Mouse (Mus musculus): ENCODE measurements around the gene Atg9a. TPM values are rescaled to one million over a fixed set of nuclear protein-coding genes. Genes with fewer than 3 reads are reported as not detected.

The Atg9a gene
- polyA plus RNA-seq, 1 experiment from 2014 or later: 17.4 TPM

DNA sequence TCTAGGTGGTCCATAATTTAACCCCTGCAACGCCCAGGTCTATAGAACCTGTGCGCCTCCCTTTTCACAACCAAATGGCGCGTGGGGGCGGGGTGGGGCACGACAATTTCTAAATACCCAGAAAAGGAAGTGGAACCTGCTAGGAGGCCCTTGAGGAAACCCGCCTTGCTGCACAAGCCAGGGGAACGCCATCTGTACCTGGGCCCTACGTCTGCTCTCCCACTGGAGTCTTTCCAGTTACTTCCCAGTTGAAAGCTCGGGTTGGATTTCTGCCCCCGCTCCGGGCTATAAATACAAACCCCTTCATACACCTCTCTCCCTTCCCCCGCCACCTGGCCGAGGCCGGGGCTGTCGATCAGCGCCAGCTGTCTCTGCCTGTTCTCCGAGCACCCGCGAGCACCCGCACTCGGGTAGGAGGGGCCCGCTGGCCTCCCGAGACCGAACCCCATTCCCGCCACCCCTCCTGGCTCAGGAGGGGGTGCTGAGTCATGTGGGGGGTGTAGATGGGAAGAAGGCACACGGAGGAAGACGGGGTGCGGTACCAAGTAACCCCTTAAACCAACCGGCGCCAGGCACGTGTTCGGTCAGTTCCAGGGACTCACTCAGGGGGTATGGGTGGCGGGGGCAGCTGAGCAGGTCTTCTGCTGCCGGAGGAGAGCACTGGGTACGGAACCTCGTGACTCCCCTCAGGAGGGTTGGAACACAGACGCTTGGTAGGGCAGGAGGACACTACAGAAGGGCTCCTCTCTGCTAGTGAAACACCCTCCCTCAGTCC is 26.4 kb upstream of the Atg9a start:
- 0 out of 2 replicates have a peak, but pooled peaks cover 2% of the 10 kb centered on the region for H3K4me1 ChIP-seq (replicated peaks; ENCODE audit: control insufficient read depth, insufficient read depth)
- ATAC-seq (ENCODE audit: low FRiP score, low TSS enrichment) (peak; percentile 18), DNase-seq (ENCODE audit: low spot score) (peak; percentile 76)
- H3K36me3 ChIP-seq (ENCODE audit: control insufficient read depth, insufficient read depth, low read length): 0 out of 2 replicates have a peak, but pooled peaks cover 6% of the 10 kb centered on the region
- H3K27ac ChIP-seq (replicated peaks): peak overlapping the region; percentile 83
- H3K9ac ChIP-seq (ENCODE audit: low read length): peak overlapping the region; percentile 69
- peak overlapping the region; percentile 98 for H3K4me2 ChIP-seq (replicated peaks; ENCODE audit: low read depth)
- TF ChIP-seq EP300 (optimal IDR thresholded peaks at IDR 0.05): peak; percentile 27
- no peak for TF ChIP-seq CTCF (IDR thresholded peaks at IDR 0.05; ENCODE audit: low read depth)
- peak overlapping the region; percentile 52 for H3K4me3 ChIP-seq (ENCODE audit: low read depth, low read length)
- H3K27me3 ChIP-seq (ENCODE audit: control insufficient read depth, insufficient read depth, low read length): no peaks in the 10 kb centered on the region
- WGBS: under 1% methylated on average over 38 of the region's 38 CpGs
- no peaks in the 10 kb centered on the region for H3K9me3 ChIP-seq (ENCODE audit: control insufficient read depth, low read length)

DNA sequence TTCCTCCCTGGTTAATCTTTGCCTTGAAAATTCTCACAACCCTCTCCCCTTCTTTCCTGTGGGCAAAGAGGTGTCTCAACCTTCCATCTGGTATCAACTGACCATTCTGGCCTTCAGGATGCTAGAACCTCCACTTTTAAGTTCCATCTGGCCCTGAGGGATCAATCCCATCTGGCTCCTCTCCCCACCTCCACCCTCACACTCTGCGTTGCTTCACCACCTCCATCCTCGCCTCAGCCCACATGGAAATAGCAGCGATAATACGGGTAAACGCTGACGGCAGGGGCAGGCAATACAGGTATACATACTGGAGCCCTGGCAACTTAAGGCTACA is 25.9 kb upstream of the Atg9a start:
- Histone ChIP-seq H3K9me3 (ENCODE audit: control insufficient read depth, low read length) (no peaks in the 10 kb centered on the region), H3K4me3 (ENCODE audit: low read depth, low read length) (peak overlapping the region; percentile 52), H3K4me1 (replicated peaks; ENCODE audit: control insufficient read depth, insufficient read depth) (0 out of 2 replicates have a peak, but pooled peaks cover 2% of the 10 kb centered on the region), H3K27me3 (ENCODE audit: control insufficient read depth, insufficient read depth, low read length) (no peaks in the 10 kb centered on the region), H3K36me3 (ENCODE audit: control insufficient read depth, insufficient read depth, low read length) (0 out of 2 replicates have a peak, but pooled peaks cover 6% of the 10 kb centered on the region), H3K9ac (ENCODE audit: low read length) (peak overlapping the region; percentile 69; the same call in 1 of the 2 replicates), H3K4me2 (replicated peaks; ENCODE audit: low read depth) (peak overlapping the region; percentile 98), H3K27ac (replicated peaks) (peak overlapping the region; percentile 83)
- TF ChIP-seq EP300 (optimal IDR thresholded peaks at IDR 0.05) (no peak), CTCF (IDR thresholded peaks at IDR 0.05; ENCODE audit: low read depth) (no peak)
- ATAC-seq (ENCODE audit: low FRiP score, low TSS enrichment) (no peak), DNase-seq (ENCODE audit: low spot score) (no peak)
- WGBS: 3% methylated on average over 6 of the region's 6 CpGs

GRCm38 (mm10) chr1:75216797-75217585 is 25.0 kb upstream of the Atg9a start:
- H3K4me3 ChIP-seq (ENCODE audit: low read depth, low read length): 0 out of 2 replicates have a peak overlapping the region, but pooled peaks have one; percentile 52
- DNase-seq (ENCODE audit: low spot score): no peak
- H3K27me3 ChIP-seq (ENCODE audit: control insufficient read depth, insufficient read depth, low read length): no peaks in the 10 kb centered on the region
- 0 out of 2 replicates have a peak overlapping the region, but pooled peaks have one; percentile 27 for H3K9ac ChIP-seq (ENCODE audit: low read length)
- H3K4me2 ChIP-seq (replicated peaks; ENCODE audit: low read depth): peak overlapping the region; percentile 98
- no peak for ATAC-seq (ENCODE audit: low FRiP score, low TSS enrichment)
- no peak overlapping the region for H3K27ac ChIP-seq (replicated peaks)
- H3K4me1 ChIP-seq (replicated peaks; ENCODE audit: control insufficient read depth, insufficient read depth): 0 out of 2 replicates have a peak, but pooled peaks cover 2% of the 10 kb centered on the region
- H3K36me3 ChIP-seq (ENCODE audit: control insufficient read depth, insufficient read depth, low read length): peaks cover 9% of the 10 kb centered on the region; the same call in 1 of the 2 replicates
- 72% methylated on average over 13 of the region's 13 CpGs for WGBS
- no peak for TF ChIP-seq EP300 (optimal IDR thresholded peaks at IDR 0.05)
- no peaks in the 10 kb centered on the region for H3K9me3 ChIP-seq (ENCODE audit: control insufficient read depth, low read length)

DNA sequence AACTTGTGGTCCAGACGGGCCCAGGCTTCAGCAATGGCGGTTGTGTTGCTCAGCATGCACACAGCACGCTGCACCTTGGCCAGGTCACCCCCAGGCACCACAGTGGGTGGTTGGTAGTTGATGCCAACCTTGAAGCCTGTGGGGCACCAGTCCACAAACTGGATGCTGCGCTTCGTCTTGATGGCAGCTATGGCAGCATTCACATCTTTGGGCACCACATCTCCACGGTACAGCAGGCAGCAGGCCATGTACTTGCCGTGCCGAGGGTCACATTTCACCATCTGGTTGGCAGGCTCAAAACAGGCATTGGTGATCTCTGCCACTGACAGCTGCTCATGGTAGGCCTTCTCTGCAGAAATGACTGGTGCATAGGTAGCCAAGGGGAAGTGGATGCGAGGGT is 23.8 kb upstream of the Atg9a start:
- ATAC-seq (ENCODE audit: low FRiP score, low TSS enrichment) (no peak), DNase-seq (ENCODE audit: low spot score) (no peak)

GRCm38 (mm10) chr1:75214886-75215285 is 22.9 kb upstream of the Atg9a start:
- H3K27ac ChIP-seq (replicated peaks): peak overlapping the region; percentile 81
- TF ChIP-seq CTCF (IDR thresholded peaks at IDR 0.05; ENCODE audit: low read depth) (no peak), EP300 (optimal IDR thresholded peaks at IDR 0.05) (peak; percentile 30)
- 45% methylated on average over 5 of the region's 5 CpGs for WGBS
- peaks cover 2% of the 10 kb centered on the region; the same call in 1 of the 2 replicates for H3K4me1 ChIP-seq (replicated peaks; ENCODE audit: control insufficient read depth, insufficient read depth)
- peaks cover 9% of the 10 kb centered on the region; the same call in 1 of the 2 replicates for H3K36me3 ChIP-seq (ENCODE audit: control insufficient read depth, insufficient read depth, low read length)
- H3K27me3 ChIP-seq (ENCODE audit: control insufficient read depth, insufficient read depth, low read length): no peaks in the 10 kb centered on the region
- no peak overlapping the region for H3K9ac ChIP-seq (ENCODE audit: low read length)
- no peak overlapping the region for H3K4me3 ChIP-seq (ENCODE audit: low read depth, low read length)
- DNase-seq (ENCODE audit: low spot score) (peak; percentile 55), ATAC-seq (ENCODE audit: low FRiP score, low TSS enrichment) (no peak)
- no peaks in the 10 kb centered on the region for H3K9me3 ChIP-seq (ENCODE audit: control insufficient read depth, low read length)
- no peak overlapping the region for H3K4me2 ChIP-seq (replicated peaks; ENCODE audit: low read depth)

More for the DNA sequence above, 23.8 kb upstream of the Atg9a start:
- H3K27me3 ChIP-seq (ENCODE audit: control insufficient read depth, insufficient read depth, low read length): no peaks in the 10 kb centered on the region
- H3K4me1 ChIP-seq (replicated peaks; ENCODE audit: control insufficient read depth, insufficient read depth): 0 out of 2 replicates have a peak, but pooled peaks cover 2% of the 10 kb centered on the region
- no peak overlapping the region for H3K9ac ChIP-seq (ENCODE audit: low read length)
- WGBS: 91% methylated on average over 9 of the region's 9 CpGs
- no peaks in the 10 kb centered on the region for H3K9me3 ChIP-seq (ENCODE audit: control insufficient read depth, low read length)
- no peak overlapping the region for H3K4me3 ChIP-seq (ENCODE audit: low read depth, low read length)
- peak overlapping the region; percentile 25; the same call in 1 of the 2 replicates for H3K27ac ChIP-seq (replicated peaks)
- TF ChIP-seq EP300 (optimal IDR thresholded peaks at IDR 0.05) (no peak), CTCF (IDR thresholded peaks at IDR 0.05; ENCODE audit: low read depth) (no peak)
- peaks cover 9% of the 10 kb centered on the region; the same call in 1 of the 2 replicates for H3K36me3 ChIP-seq (ENCODE audit: control insufficient read depth, insufficient read depth, low read length)
- H3K4me2 ChIP-seq (replicated peaks; ENCODE audit: low read depth): no peak overlapping the region

Measured in stomach, postnatal 0 days (tissue).